Mouse (Mus musculus) frontal cortex, adult 2 months (tissue): ENCODE measurements around the gene Slc7a8. TPM values are rescaled to one million over a fixed set of nuclear protein-coding genes. Genes with fewer than 3 reads are reported as not detected.
A peak's percentile ranks its signal among the peaks of the same experiment; 100 is the strongest.

Source experiments
- DNase-seq, 2 experiments: peaks; one replicate each; pipeline ENCODE4 v3.0.0; 2022; ENCODE audit warnings: low spot score in 1 of 2; ENCODE audit errors: extremely low spot score in 1 of 2
- polyA plus RNA-seq: library from polyadenylated mRNA; depleted of rRNA; stranded (reverse); fragments of >200 nt; gene quantifications from 2 replicates; pipeline ENCODE4 v1.2.3, GENCODE M21; 2012; rRNA removed

Slc7a8 gene
- polyA plus RNA-seq, 1 experiment: 43.0 TPM

GRCm38 (mm10) chr14:54706589-54707320, 75.0 kb downstream of the Slc7a8 start:
- DNase-seq: no peak

- DNase-seq: no peak
Measured at GRCm38 (mm10) chr14:54705844-54706243, 75.9 kb downstream of the Slc7a8 start.

- DNase-seq: no peak
Measured at GRCm38 (mm10) chr14:54703207-54703606, 78.5 kb downstream of the Slc7a8 start.

- DNase-seq: peak in 1 of 2 experiments; percentile 84
Measured at GRCm38 (mm10) chr14:54701298-54701697, 80.4 kb downstream of the Slc7a8 start.

GRCm38 (mm10) chr14:54699586-54699985, 82.2 kb downstream of the Slc7a8 start:
- DNase-seq: no peak

GRCm38 (mm10) chr14:54698733-54699132, 83.0 kb downstream of the Slc7a8 start, which contains the start of gene Gm29776:
Gene Gm29776 (minus strand): TSS chr14:54698833.
- no peak for DNase-seq

- no peak for DNase-seq
Measured at GRCm38 (mm10) chr14:54696752-54697151, 85.0 kb downstream of the Slc7a8 start.

GRCm38 (mm10) chr14:54695042-54695441, 86.7 kb downstream of the Slc7a8 start:
- DNase-seq: no peak

- no peak for DNase-seq
Measured at GRCm38 (mm10) chr14:54687251-54687650, 94.5 kb downstream of the Slc7a8 start.

GRCm38 (mm10) chr14:54686522-54687143, 95.1 kb downstream of the Slc7a8 start, which contains the start of gene Acin1:
Gene Acin1 (minus strand): TSS chr14:54686931.
- DNase-seq: peak; percentile 100

GRCm38 (mm10) chr14:54686063-54686521, 95.7 kb downstream of the Slc7a8 start, which contains the start of gene 1700123O20Rik:
Gene 1700123O20Rik (plus strand): TSS chr14:54686216.
- peak; percentile 66 to 78 for DNase-seq

GRCm38 (mm10) chr14:54685471-54685870, 96.3 kb downstream of the Slc7a8 start:
- DNase-seq: no peak

GRCm38 (mm10) chr14:54682396-54682795, 99.3 kb downstream of the Slc7a8 start:
- DNase-seq: no peak

GRCm38 (mm10) chr14:54678657-54679304, 103.0 kb downstream of the Slc7a8 start:
- no peak for DNase-seq

- no peak for DNase-seq
Measured at GRCm38 (mm10) chr14:54676290-54676689, 105.5 kb downstream of the Slc7a8 start.

- DNase-seq: no peak
Measured at GRCm38 (mm10) chr14:54674317-54674716, 107.4 kb downstream of the Slc7a8 start.

Other genes with a start within 250 kb of the Slc7a8 start
- 7.2 and 8.2 TPM in 2 replicates for gene Haus4, start 227.3 kb downstream of the Slc7a8 start, polyA plus RNA-seq
- gene Ajuba, start 204.4 kb downstream of the Slc7a8 start, polyA plus RNA-seq: 2.3 and 2.8 TPM in 2 replicates
- 5.8 and 7.6 TPM in 2 replicates for gene 4931414P19Rik, start 176.0 kb downstream of the Slc7a8 start, polyA plus RNA-seq
- 177 and 178 TPM in 2 replicates for gene Psmb5, start 163.9 kb downstream of the Slc7a8 start, polyA plus RNA-seq
- 0.46 and 0.54 TPM in 2 replicates for gene Psmb11, start 160.5 kb downstream of the Slc7a8 start, polyA plus RNA-seq
- not detected in 2 replicates for gene Gm17606, start 141.0 kb downstream of the Slc7a8 start, polyA plus RNA-seq
- 15.1 and 18.1 TPM in 2 replicates for gene Cdh24, start 140.6 kb downstream of the Slc7a8 start, polyA plus RNA-seq
- 36.3 and 36.6 TPM in 2 replicates for gene 1700123O20Rik, start 95.7 kb downstream of the Slc7a8 start, polyA plus RNA-seq
- gene Acin1, start 95.0 kb downstream of the Slc7a8 start, polyA plus RNA-seq: 239 and 246 TPM in 2 replicates
- 0.08 and 0.20 TPM in 2 replicates for gene Gm29776, start 83.1 kb downstream of the Slc7a8 start, polyA plus RNA-seq
- 0.17 TPM in 1 of 2 replicates, not detected in the other for gene Cebpe, start 69.8 kb downstream of the Slc7a8 start, polyA plus RNA-seq
- gene Rnf212b, start 32.2 kb upstream of the Slc7a8 start, polyA plus RNA-seq: 0.13 TPM in 1 of 2 replicates, not detected in the other
- gene Homez, start 89.0 kb upstream of the Slc7a8 start, polyA plus RNA-seq: 8.7 and 9.0 TPM in 2 replicates
- gene Ppp1r3e, start 95.6 kb upstream of the Slc7a8 start, polyA plus RNA-seq: 13.7 and 16.1 TPM in 2 replicates
- gene Bcl2l2, start 101.4 kb upstream of the Slc7a8 start, polyA plus RNA-seq: 92.6 and 107 TPM in 2 replicates
- gene Gm20521, start 101.5 kb upstream of the Slc7a8 start, polyA plus RNA-seq: 0.90 TPM in 1 of 2 replicates, not detected in the other
- 466 and 555 TPM in 2 replicates for gene Pabpn1, start 110.6 kb upstream of the Slc7a8 start, polyA plus RNA-seq
- 744 and 786 TPM in 2 replicates for gene Slc22a17, start 131.2 kb upstream of the Slc7a8 start, polyA plus RNA-seq
- gene Efs, start 144.2 kb upstream of the Slc7a8 start, polyA plus RNA-seq: 13.4 and 14.5 TPM in 2 replicates
- 0.46 and 0.90 TPM in 2 replicates for gene Il25, start 150.7 kb upstream of the Slc7a8 start, polyA plus RNA-seq
- 120 and 147 TPM in 2 replicates for gene Cmtm5, start 154.3 kb upstream of the Slc7a8 start, polyA plus RNA-seq
- 0.02 and 0.17 TPM in 2 replicates for gene Myh6, start 185.0 kb upstream of the Slc7a8 start, polyA plus RNA-seq
- gene Gm17428, start 195.0 kb upstream of the Slc7a8 start, polyA plus RNA-seq: not detected in 2 replicates
- gene Myh7, start 212.7 kb upstream of the Slc7a8 start, polyA plus RNA-seq: 26.8 and 29.3 TPM in 2 replicates
- 36.5 and 37.2 TPM in 2 replicates for gene Ngdn, start 233.5 kb upstream of the Slc7a8 start, polyA plus RNA-seq